Mouse (Mus musculus) CH12.LX (cell line): ENCODE results near the gene Magi2. TPM values are rescaled to one million over a fixed set of nuclear protein-coding genes. Genes with fewer than 3 reads are reported as not detected.

Experiments
- DNase-seq: peaks from one replicate; pipeline ENCODE4 v3.0.0-alpha.2; 2013; ENCODE audit errors: extremely low read depth
- H3K27ac ChIP-seq: 2 replicates; pipeline ENCODE4 v1.5.1; 2012; ENCODE audit warnings: low read depth, mild to moderate bottlenecking, control low read depth, moderate library complexity; ENCODE audit not compliant: insufficient read depth
- H3K27me3 ChIP-seq: replicated peaks from 2 replicates; pipeline ENCODE3; 2012; ENCODE audit warnings: inconsistent platforms
- H3K36me3 ChIP-seq, 2 experiments: replicated peaks in 1 of 2; 2 replicates each; pipeline versions ENCODE3 to v1.6.1; 2012; ENCODE audit warnings: inconsistent platforms in 1 of 2, low read length in 1 of 2, mild to moderate bottlenecking in 1 of 2, mixed read lengths in 1 of 2, moderate library complexity in 1 of 2; ENCODE audit not compliant: control insufficient read depth in 1 of 2, insufficient read depth in 1 of 2
- H3K4me1 ChIP-seq, 2 experiments: 2 replicates each; pipeline ENCODE4 v1.6.1; 2012; ENCODE audit warnings: inconsistent platforms in 1 of 2, moderate library complexity in 1 of 2; ENCODE audit not compliant: insufficient read depth in 2 of 2, control insufficient read depth in 1 of 2
- H3K4me2 ChIP-seq: 2 replicates; pipeline ENCODE4 v1.6.1; 2012; ENCODE audit warnings: low read depth, mild to moderate bottlenecking, control low read depth; ENCODE audit not compliant: poor library complexity, insufficient read depth, severe bottlenecking
- H3K4me3 ChIP-seq, 3 experiments: fragments of 150-350 bp in 1 of 3; sonication (generic) in 1 of 3; replicated peaks in 1 of 3; 2 replicates each; pipeline versions ENCODE3 to v1.5.1; 2011 to 2012; ENCODE audit warnings: low read depth in 2 of 3, low read length in 2 of 3, mild to moderate bottlenecking in 2 of 3, moderate library complexity in 2 of 3, control low read depth in 1 of 3, improper control_type of control experiment in 1 of 3, inconsistent platforms in 1 of 3, mixed read lengths in 1 of 3; ENCODE audit not compliant: poor library complexity in 1 of 3
- H3K79me2 ChIP-seq: replicated peaks from 2 replicates; pipeline ENCODE4 v1.6.1; 2012; ENCODE audit warnings: mild to moderate bottlenecking, moderate library complexity; ENCODE audit not compliant: control insufficient read depth, poor library complexity, insufficient read depth, severe bottlenecking; ENCODE audit errors: extremely low read depth
- H3K9ac ChIP-seq: 2 replicates; pipeline ENCODE4 v1.6.1; 2012; ENCODE audit warnings: low read depth, mild to moderate bottlenecking, control low read depth, moderate library complexity; ENCODE audit not compliant: insufficient read depth
- H3K9me3 ChIP-seq: replicated peaks from 2 replicates; pipeline ENCODE3; 2012; ENCODE audit warnings: low read length, inconsistent platforms, mixed read lengths
- BHLHE40 ChIP-seq: IDR thresholded peaks from 2 replicates; pipeline ENCODE4 v1.6.1; 2011; ENCODE audit warnings: mild to moderate bottlenecking, low read depth, low read length, improper control_type of control experiment
- CHD1 ChIP-seq: IDR thresholded peaks from 2 replicates; pipeline ENCODE4 v1.6.1; 2012; ENCODE audit warnings: low read depth, low read length, improper control_type of control experiment, inconsistent platforms
- CTCF ChIP-seq, 2 experiments: IDR thresholded peaks in 1 of 2; conservative IDR thresholded peaks in 1 of 2; 2 replicates each; pipeline ENCODE4 v1.5.1; 2011 to 2012; ENCODE audit warnings: low read depth in 2 of 2, low read length in 2 of 2, improper control_type of control experiment in 1 of 2, inconsistent platforms in 1 of 2, mild to moderate bottlenecking in 1 of 2, moderate library complexity in 1 of 2
- E2F4 ChIP-seq: IDR thresholded peaks from 2 replicates; pipeline ENCODE4 v1.6.1; 2011; ENCODE audit warnings: low read depth, low read length, improper control_type of control experiment; ENCODE audit not compliant: insufficient replicate concordance
- ELF1 ChIP-seq: IDR thresholded peaks from 2 replicates; pipeline ENCODE4 v1.6.1; 2014; ENCODE audit warnings: low read depth, mild to moderate bottlenecking, inconsistent platforms, low read length, improper control_type of control experiment
- EP300 ChIP-seq: IDR thresholded peaks from 2 replicates; pipeline ENCODE4 v1.6.1; 2011; ENCODE audit warnings: low read length, improper control_type of control experiment
- ETS1 ChIP-seq: conservative IDR thresholded peaks from 2 replicates; pipeline ENCODE4 v1.6.1; 2012; ENCODE audit warnings: low read depth, mild to moderate bottlenecking, inconsistent platforms, low read length, improper control_type of control experiment, moderate library complexity
- GABPA ChIP-seq: IDR thresholded peaks from 2 replicates; pipeline ENCODE4 v1.6.1; 2012; ENCODE audit warnings: low read depth, low read length, improper control_type of control experiment, inconsistent platforms; ENCODE audit not compliant: insufficient replicate concordance
- MAFK ChIP-seq: IDR thresholded peaks from 2 replicates; pipeline ENCODE4 v1.6.1; 2011; ENCODE audit warnings: low read length, improper control_type of control experiment; ENCODE audit not compliant: insufficient replicate concordance
- MAX ChIP-seq: IDR thresholded peaks from 2 replicates; pipeline ENCODE4 v1.6.1; 2011; ENCODE audit warnings: low read length, improper control_type of control experiment
- MEF2A ChIP-seq: IDR thresholded peaks from 2 replicates; pipeline ENCODE4 v1.6.1; 2014; ENCODE audit warnings: low read depth, mild to moderate bottlenecking, inconsistent platforms, low read length, improper control_type of control experiment, borderline replicate concordance
- MXI1 ChIP-seq: IDR thresholded peaks from 2 replicates; pipeline ENCODE4 v1.6.1; 2011; ENCODE audit warnings: mild to moderate bottlenecking, low read depth, low read length, improper control_type of control experiment
- NRF1 ChIP-seq: IDR thresholded peaks from 2 replicates; pipeline ENCODE4 v1.6.1; 2014; ENCODE audit warnings: low read depth, mild to moderate bottlenecking, inconsistent platforms, low read length, improper control_type of control experiment, moderate library complexity
- POLR2A ChIP-seq: IDR thresholded peaks from 2 replicates; pipeline ENCODE4 v1.6.1; 2011; ENCODE audit warnings: low read depth, mild to moderate bottlenecking, improper control_type of control experiment, low read length
- RAD21 ChIP-seq: IDR thresholded peaks from 2 replicates; pipeline ENCODE4 v1.6.1; 2011; ENCODE audit warnings: low read depth, mild to moderate bottlenecking, low read length, improper control_type of control experiment, moderate library complexity
- RCOR1 ChIP-seq: conservative IDR thresholded peaks from 2 replicates; pipeline ENCODE4 v1.6.1; 2012; ENCODE audit warnings: low read depth, mild to moderate bottlenecking, inconsistent platforms, low read length, improper control_type of control experiment
- SMC3 ChIP-seq: IDR thresholded peaks from 2 replicates; pipeline ENCODE4 v1.6.1; 2011; ENCODE audit warnings: low read depth, low read length, improper control_type of control experiment
- TBP ChIP-seq: conservative IDR thresholded peaks from 2 replicates; pipeline ENCODE4 v1.6.1; 2011; ENCODE audit warnings: low read depth, low read length, improper control_type of control experiment
- TCF12 ChIP-seq: IDR thresholded peaks from 2 replicates; pipeline ENCODE4 v1.6.1; 2014; ENCODE audit warnings: low read depth, mild to moderate bottlenecking, inconsistent platforms, low read length, improper control_type of control experiment
- UBTF ChIP-seq: IDR thresholded peaks from 2 replicates; pipeline ENCODE4 v1.6.1; 2012; ENCODE audit warnings: low read depth, mild to moderate bottlenecking, inconsistent platforms, low read length, improper control_type of control experiment, moderate library complexity
- USF2 ChIP-seq: conservative IDR thresholded peaks from 2 replicates; pipeline ENCODE4 v1.6.1; 2011; ENCODE audit warnings: low read depth, low read length, improper control_type of control experiment
- ZKSCAN1 ChIP-seq: IDR thresholded peaks from 2 replicates; pipeline ENCODE4 v1.6.1; 2012; ENCODE audit warnings: low read depth, inconsistent platforms, low read length, improper control_type of control experiment, borderline replicate concordance
- ZMIZ1 ChIP-seq: IDR thresholded peaks from 2 replicates; pipeline ENCODE4 v1.6.1; 2012; ENCODE audit warnings: low read depth, mild to moderate bottlenecking, inconsistent platforms, low read length, improper control_type of control experiment
- dilution Hi-C: fragments of 300-500 bp; cut with MboI; formaldehyde crosslinking; loops from 2 replicates; pipeline ENCODE4 v1.14.3; 2020; ENCODE audit warnings: low sequenced_read_pairs; ENCODE audit not compliant: extremely low pct_unique_long_range_greater_than_20kb, extremely low pct_ligation_motif_present
- in situ Hi-C: fragments of 300-500 bp; cut with MboI; formaldehyde crosslinking; loops from 3 replicates; pipeline ENCODE4 v1.14.3; 2019; ENCODE audit warnings: low sequenced_read_pairs, low pct_ligation_motif_present, low pct_unique_long_range_greater_than_20kb, mixed read lengths
- polyA plus RNA-seq: library from polyadenylated mRNA; unstranded; fragments of >175 nt; gene quantifications from 2 replicates; pipeline ENCODE4 v1.2.1, GENCODE M21; 2012; ENCODE audit warnings: low read depth; ENCODE audit not compliant: insufficient read length
- total RNA-seq, 2 experiments: library from RNA; depleted of rRNA; stranded (reverse); fragments of 300-350 nt in 1 of 2; fragments of >200 nt in 1 of 2; gene quantifications; 2 replicates each; pipeline ENCODE4 v1.2.3; 2012 to 2014

The Magi2 gene
- total and polyA plus RNA-seq, 3 experiments = 0.37 to 0.63 (median 0.42) TPM

GRCm38 (mm10) chr5:20748142-20748541, 1521.3 kb downstream of the Magi2 start:
- H3K27me3 ChIP-seq = no peaks in the 10 kb centered on the region
- TF ChIP-seq E2F4 = no peak
- no peak for TF ChIP-seq ETS1
- TF ChIP-seq UBTF = no peak
- no peak for TF ChIP-seq EP300
- in situ Hi-C loops = no loop called here
- no peaks in the 10 kb centered on the region for H3K36me3 ChIP-seq
- H3K4me1 ChIP-seq = peaks cover 7 to 27% of the 10 kb centered on the region in 2 experiments
- no peak overlapping the region for H3K4me3 ChIP-seq
- DNase-seq = no peak
- H3K9me3 ChIP-seq = no peaks in the 10 kb centered on the region
- dilution Hi-C loops = no loop called here
- no peak overlapping the region for H3K27ac ChIP-seq
- H3K79me2 ChIP-seq = no peaks in the 10 kb centered on the region
- no peak overlapping the region for H3K9ac ChIP-seq
- no peak overlapping the region for H3K4me2 ChIP-seq

GRCm38 (mm10) chr5:20748856-20749255, 1522.0 kb downstream of the Magi2 start:
- dilution Hi-C loops = no loop called here

GRCm38 (mm10) chr5:20749535-20749934, 1522.7 kb downstream of the Magi2 start:
- dilution Hi-C loops (no loop called here), in situ Hi-C loops (no loop called here)
- peaks cover 7 to 27% of the 10 kb centered on the region in 2 experiments for H3K4me1 ChIP-seq
- no peaks in the 10 kb centered on the region for H3K36me3 ChIP-seq
- no peak overlapping the region for H3K27ac ChIP-seq
- no peak overlapping the region for H3K4me3 ChIP-seq
- no peaks in the 10 kb centered on the region for H3K27me3 ChIP-seq
- H3K4me2 ChIP-seq = no peak overlapping the region
- H3K9ac ChIP-seq = no peak overlapping the region
- peak; percentile 69 for DNase-seq
- H3K9me3 ChIP-seq = no peaks in the 10 kb centered on the region
- no peaks in the 10 kb centered on the region for H3K79me2 ChIP-seq
- TF ChIP-seq NRF1 (no peak), TBP (no peak), BHLHE40 (0 out of 2 replicates have a peak, but pooled peaks have one; percentile 5), MEF2A (peak; percentile 25; the same call in 1 of the 2 replicates), ZMIZ1 (no peak), EP300 (peak; percentile 31; the same call in 1 of the 2 replicates), ETS1 (peak; percentile 28; the same call in 1 of the 2 replicates), UBTF (no peak)

More at GRCm38 (mm10) chr5:20748856-20749255, 1522.0 kb downstream of the Magi2 start:
- TF ChIP-seq MAX (no peak), CTCF (conservative IDR thresholded peaks at IDR 0.05 in 1 of 2, IDR thresholded peaks at IDR 0.05 in 1 of 2; ENCODE audit: low read depth in 2 of 2, low read length in 2 of 2) (no peak), TCF12 (no peak), POLR2A (no peak), UBTF (no peak), MXI1 (no peak), ELF1 (no peak), RAD21 (no peak), BHLHE40 (no peak), SMC3 (no peak), EP300 (no peak), ZMIZ1 (no peak), CHD1 (no peak), USF2 (no peak), GABPA (no peak), RCOR1 (no peak), NRF1 (no peak), ZKSCAN1 (no peak), E2F4 (no peak), MAFK (no peak)
- H3K9ac ChIP-seq = no peak overlapping the region
- no peak overlapping the region for H3K4me3 ChIP-seq
- no peak overlapping the region for H3K27ac ChIP-seq
- peaks cover 7 to 27% of the 10 kb centered on the region in 2 experiments for H3K4me1 ChIP-seq
- no peaks in the 10 kb centered on the region for H3K79me2 ChIP-seq
- H3K27me3 ChIP-seq = no peaks in the 10 kb centered on the region
- no peak for DNase-seq
- H3K9me3 ChIP-seq = no peaks in the 10 kb centered on the region
- in situ Hi-C loops = no loop called here
- H3K4me2 ChIP-seq = no peak overlapping the region
- H3K36me3 ChIP-seq = no peaks in the 10 kb centered on the region
